Mouse (Mus musculus) heart, adult 11 months (tissue): Measurements from ENCODE around the gene Tnfrsf17.
"Not testable (repeated sequence)": the region's sequence is repeated elsewhere in the genome, so short reads cannot be mapped to it uniquely, and the experiment has no call there.

ENCODE experiments used
- DNase-seq: peaks from one replicate; pipeline ENCODE4 v3.0.0; 2022

The Tnfrsf17 gene

GRCm38 (mm10) chr16:11313512-11313911 lies at the start of gene Tnfrsf17:
Gene Tnfrsf17, plus strand, starts transcription at chr16:11313812.
- DNase-seq = peak; percentile 86

GRCm38 (mm10) chr16:11266556-11266955 lies 47.1 kb upstream of the Tnfrsf17 start:
- no peak for DNase-seq

GRCm38 (mm10) chr16:11269808-11270207 lies 43.8 kb upstream of the Tnfrsf17 start:
- no peak for DNase-seq

- DNase-seq = no peak
Measured at GRCm38 (mm10) chr16:11270642-11271041, 43.0 kb upstream of the Tnfrsf17 start.

- DNase-seq = no peak
Measured at GRCm38 (mm10) chr16:11271073-11271472, 42.5 kb upstream of the Tnfrsf17 start.

GRCm38 (mm10) chr16:11276888-11277287 lies 36.7 kb upstream of the Tnfrsf17 start:
- DNase-seq = no peak

GRCm38 (mm10) chr16:11278778-11279177 lies 34.8 kb upstream of the Tnfrsf17 start:
- no peak for DNase-seq

- peak; percentile 94 for DNase-seq
Measured at GRCm38 (mm10) chr16:11282655-11283232, 30.9 kb upstream of the Tnfrsf17 start.

GRCm38 (mm10) chr16:11284881-11285280 lies 28.7 kb upstream of the Tnfrsf17 start:
- no peak for DNase-seq

- no peak for DNase-seq
Measured at GRCm38 (mm10) chr16:11285949-11286348, 27.7 kb upstream of the Tnfrsf17 start.

- not testable (repeated sequence) for DNase-seq
Measured at GRCm38 (mm10) chr16:11288873-11289272, 24.7 kb upstream of the Tnfrsf17 start.

- not testable (repeated sequence) for DNase-seq
Measured at GRCm38 (mm10) chr16:11295583-11295982, 18.0 kb upstream of the Tnfrsf17 start.

GRCm38 (mm10) chr16:11297700-11298099 lies 15.9 kb upstream of the Tnfrsf17 start:
- not testable (repeated sequence) for DNase-seq

GRCm38 (mm10) chr16:11303741-11304140 lies 9.9 kb upstream of the Tnfrsf17 start:
- no peak for DNase-seq

GRCm38 (mm10) chr16:11305531-11305930 lies 8.1 kb upstream of the Tnfrsf17 start:
- DNase-seq = no peak

GRCm38 (mm10) chr16:11315786-11316320 lies 2.2 kb downstream of the Tnfrsf17 start:
- no peak for DNase-seq

- no peak for DNase-seq
Measured at GRCm38 (mm10) chr16:11316748-11317147, 3.1 kb downstream of the Tnfrsf17 start.

- peak; percentile 96 for DNase-seq
Measured at GRCm38 (mm10) chr16:11317324-11317723, 3.7 kb downstream of the Tnfrsf17 start.

GRCm38 (mm10) chr16:11322409-11323323 lies 9.1 kb downstream of the Tnfrsf17 start, which contains the start of gene Snx29:
Gene Snx29, plus strand, starts transcription at chr16:11322908.
- peak; percentile 99 for DNase-seq

- peak; percentile 92 for DNase-seq
Measured at GRCm38 (mm10) chr16:11323324-11324051, 9.9 kb downstream of the Tnfrsf17 start.

GRCm38 (mm10) chr16:11330081-11330800 lies 16.6 kb downstream of the Tnfrsf17 start:
- no peak for DNase-seq

- DNase-seq = no peak
Measured at GRCm38 (mm10) chr16:11331030-11331429, 17.4 kb downstream of the Tnfrsf17 start.
